Mouse (Mus musculus) hindbrain, postnatal 0 days (tissue): ENCODE measurements around the gene Sypl. TPM values are rescaled to one million over a fixed set of nuclear protein-coding genes. Genes with fewer than 3 reads are reported as not detected.

Experiments
- ATAC-seq: fragments of 200-750 bp; cut with Nextera tagmentation; 2 replicates; pipeline ENCODE4 v1.8.0; 2017; ENCODE audit warnings: mild to moderate bottlenecking, moderate TSS enrichment, moderate library complexity
- DNase-seq: peaks from one replicate; pipeline ENCODE4 v3.0.0-alpha.2; 2015; ENCODE audit warnings: low spot score
- H3K27ac ChIP-seq: fragments of 300-500 bp; sonication (generic); 2 replicates; pipeline ENCODE4 v1.5.1; 2014; ENCODE audit warnings: mild to moderate bottlenecking
- H3K27me3 ChIP-seq: fragments of 300-500 bp; sonication (generic); 2 replicates; pipeline ENCODE4 v1.6.1; 2014; ENCODE audit warnings: low read length, mixed read lengths; ENCODE audit not compliant: insufficient read depth
- H3K36me3 ChIP-seq: fragments of 300-500 bp; sonication (generic); 2 replicates; pipeline ENCODE4 v1.6.1; 2014; ENCODE audit warnings: low read length, mixed read lengths; ENCODE audit not compliant: insufficient read depth
- H3K4me1 ChIP-seq: fragments of 300-500 bp; sonication (generic); 2 replicates; pipeline ENCODE4 v1.6.1; 2014; ENCODE audit warnings: antibody characterized with exemption, low read length, mixed read lengths; ENCODE audit not compliant: insufficient read depth
- H3K4me2 ChIP-seq: fragments of 300-500 bp; sonication (generic); 2 replicates; pipeline ENCODE4 v1.6.1; 2014; ENCODE audit warnings: low read depth, mild to moderate bottlenecking, low read length, moderate library complexity, mixed read lengths
- H3K4me3 ChIP-seq: fragments of 300-500 bp; sonication (generic); 2 replicates; pipeline ENCODE4 v1.5.1; 2014; ENCODE audit warnings: low read length
- H3K9ac ChIP-seq: fragments of 300-500 bp; sonication (generic); replicated peaks from 2 replicates; pipeline ENCODE4 v1.6.1; 2014; ENCODE audit warnings: mild to moderate bottlenecking, low read length, moderate library complexity, mixed read lengths
- H3K9me3 ChIP-seq: fragments of 300-500 bp; sonication (generic); 2 replicates; pipeline ENCODE4 v1.6.1; 2016; ENCODE audit warnings: low read length, mixed read lengths
- CTCF ChIP-seq: IDR thresholded peaks from 2 replicates; pipeline ENCODE4 v1.5.1; 2016; ENCODE audit warnings: antibody characterized with exemption, control low read depth, low read depth
- WGBS: fragments of 180-500 bp; shearing (Covaris S2); extraction: QIAGEN DNeasy Blood & Tissue Kit; methylation state at CpG from one replicate; pipeline ENCODE4 v1.1.7; 2014; 5-methylcytosine and 5-hydroxymethylcytosine counted together
- polyA plus RNA-seq: library from polyadenylated mRNA; unstranded; fragments of >200 nt; fragmentation: Nextera tagmentation; extraction: Ambion mirVana; gene quantifications from 2 replicates; pipeline ENCODE4 v1.2.1, GENCODE M21; 2015
- total RNA-seq: library from RNA; depleted of rRNA; stranded (reverse); fragments of >200 nt; gene quantifications from 2 replicates; pipeline ENCODE4 v1.2.3, GENCODE M21; 2014

The Sypl gene
- total and polyA plus RNA-seq, 2 experiments from 2014 or later: 22.6 to 46.8 TPM

GRCm38 (mm10) chr12:32919091-32919490 lies 34.6 kb upstream of the Sypl start:
- no peak for ATAC-seq
- H3K9me3 ChIP-seq: no peaks in the 10 kb centered on the region
- DNase-seq: no peak
- H3K4me3 ChIP-seq: no peak overlapping the region
- 44% methylated on average over 3 of the region's 3 CpGs for WGBS
- H3K27me3 ChIP-seq: no peaks in the 10 kb centered on the region
- H3K4me1 ChIP-seq: no peaks in the 10 kb centered on the region
- no peak overlapping the region for H3K4me2 ChIP-seq
- H3K27ac ChIP-seq: no peak overlapping the region
- no peaks in the 10 kb centered on the region for H3K36me3 ChIP-seq
- no peak overlapping the region for H3K9ac ChIP-seq
- no peak for TF ChIP-seq CTCF

DNA sequence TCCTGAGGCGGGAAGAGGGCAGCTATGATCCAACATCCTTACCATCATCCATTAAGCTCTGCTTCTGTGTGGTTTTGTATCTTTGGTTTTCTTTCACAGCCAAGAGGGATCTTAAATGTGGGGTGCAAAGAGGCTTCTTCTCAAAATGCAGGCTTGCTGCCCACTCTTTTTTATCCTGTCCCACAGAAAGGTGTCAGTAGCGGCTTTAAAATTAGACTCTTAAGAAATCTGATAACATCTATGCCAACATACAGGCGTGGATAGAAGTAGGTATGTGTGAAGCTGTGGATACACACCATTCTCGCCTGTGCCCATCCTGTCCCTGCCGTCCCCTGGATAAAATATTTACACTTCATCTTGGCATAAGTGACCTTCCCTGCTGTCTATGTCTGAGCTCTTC lies 34.2 kb upstream of the Sypl start:
- no peak overlapping the region for H3K4me3 ChIP-seq
- no peaks in the 10 kb centered on the region for H3K27me3 ChIP-seq
- no peaks in the 10 kb centered on the region for H3K36me3 ChIP-seq
- 86% methylated on average over 5 of the region's 5 CpGs for WGBS
- no peak overlapping the region for H3K27ac ChIP-seq
- DNase-seq: no peak
- H3K4me2 ChIP-seq: no peak overlapping the region
- no peaks in the 10 kb centered on the region for H3K4me1 ChIP-seq
- no peaks in the 10 kb centered on the region for H3K9me3 ChIP-seq
- no peak for TF ChIP-seq CTCF
- no peak overlapping the region for H3K9ac ChIP-seq
- ATAC-seq: no peak

- WGBS: 74% methylated on average over 8 of the region's 8 CpGs
- Histone ChIP-seq H3K27ac (no peak overlapping the region), H3K4me3 (no peak overlapping the region), H3K4me2 (no peak overlapping the region), H3K9me3 (no peaks in the 10 kb centered on the region), H3K27me3 (no peaks in the 10 kb centered on the region), H3K9ac (no peak overlapping the region), H3K4me1 (no peaks in the 10 kb centered on the region), H3K36me3 (no peaks in the 10 kb centered on the region)
- DNase-seq (peak; percentile 46), ATAC-seq (no peak)
- TF ChIP-seq CTCF: peak; percentile 66
These were observed 33.4 kb upstream of the Sypl start for GRCm38 (mm10) chr12:32920185-32920788.

- no peak for TF ChIP-seq CTCF
- no peak for DNase-seq
These were observed 32.6 kb upstream of the Sypl start for GRCm38 (mm10) chr12:32921071-32921470.

GRCm38 (mm10) chr12:32921532-32922131 lies 32.1 kb upstream of the Sypl start:
- Histone ChIP-seq H3K4me2 (no peak overlapping the region), H3K36me3 (no peaks in the 10 kb centered on the region), H3K9me3 (no peaks in the 10 kb centered on the region), H3K27me3 (no peaks in the 10 kb centered on the region), H3K9ac (no peak overlapping the region), H3K4me1 (peaks cover 5% of the 10 kb centered on the region; the same call in 1 of the 2 replicates), H3K4me3 (no peak overlapping the region), H3K27ac (no peak overlapping the region)
- 95% methylated on average over 7 of the region's 7 CpGs for WGBS
- DNase-seq (no peak), ATAC-seq (no peak)
- TF ChIP-seq CTCF: no peak

More at GRCm38 (mm10) chr12:32921071-32921470, 32.6 kb upstream of the Sypl start:
- no peak overlapping the region for H3K4me3 ChIP-seq
- H3K27me3 ChIP-seq: no peaks in the 10 kb centered on the region
- no peak overlapping the region for H3K27ac ChIP-seq
- H3K9me3 ChIP-seq: no peaks in the 10 kb centered on the region
- 88% methylated on average over 4 of the region's 4 CpGs for WGBS
- no peak overlapping the region for H3K9ac ChIP-seq
- no peaks in the 10 kb centered on the region for H3K36me3 ChIP-seq
- no peak overlapping the region for H3K4me2 ChIP-seq
- ATAC-seq: no peak
- H3K4me1 ChIP-seq: no peaks in the 10 kb centered on the region

- no peak for TF ChIP-seq CTCF
- WGBS: 43% methylated on average over 3 of the region's 3 CpGs
- Histone ChIP-seq H3K4me2 (no peak overlapping the region), H3K9me3 (no peaks in the 10 kb centered on the region), H3K27me3 (no peaks in the 10 kb centered on the region), H3K4me3 (no peak overlapping the region), H3K4me1 (peaks cover 6% of the 10 kb centered on the region; the same call in 1 of the 2 replicates), H3K9ac (no peak overlapping the region), H3K27ac (no peak overlapping the region), H3K36me3 (no peaks in the 10 kb centered on the region)
- DNase-seq (no peak), ATAC-seq (no peak)
These were observed 29.4 kb upstream of the Sypl start for GRCm38 (mm10) chr12:32924245-32924644.
